Mouse (Mus musculus) spleen, adult 2 months (tissue): ENCODE measurements at regions not wholly inside any gene's neighbourhood (a gene's known extent, or its start where the extent isn't known, plus 50 kb on each side); places are given as distances from the start of the nearest gene placed in this dataset.

Experiments used
- DNase-seq, 2 experiments: peaks; one replicate each; pipeline versions ENCODE4 v3.0.0 to v3.0.0-alpha.2; 2012 to 2021; ENCODE audit warnings: low spot score in 2 of 2, low read depth in 1 of 2
- H3K27ac ChIP-seq: fragments of 200-500 bp; 2 replicates; pipeline ENCODE4 v1.5.1; 2012; ENCODE audit warnings: low read length, inconsistent platforms; ENCODE audit not compliant: insufficient read depth
- H3K27me3 ChIP-seq: fragments of 200-500 bp; 2 replicates; pipeline ENCODE4 v1.6.1; 2012; ENCODE audit warnings: mild to moderate bottlenecking, moderate library complexity, low read length, inconsistent platforms; ENCODE audit not compliant: control insufficient read depth, insufficient read depth
- H3K36me3 ChIP-seq: fragments of 200-500 bp; 2 replicates; pipeline ENCODE4 v1.6.1; 2012; ENCODE audit warnings: mild to moderate bottlenecking, low read length, inconsistent platforms; ENCODE audit not compliant: control insufficient read depth, insufficient read depth
- H3K4me1 ChIP-seq: fragments of 200-500 bp; 2 replicates; pipeline ENCODE4 v1.6.1; 2011; ENCODE audit warnings: inconsistent platforms; ENCODE audit not compliant: control insufficient read depth, insufficient read depth, insufficient read length
- H3K4me3 ChIP-seq: fragments of 200-500 bp; 2 replicates; pipeline ENCODE4 v1.5.1; 2011; ENCODE audit warnings: mild to moderate bottlenecking, inconsistent platforms; ENCODE audit not compliant: insufficient read depth, insufficient read length; ENCODE audit errors: extremely low read depth
- CTCF ChIP-seq: fragments of 200-500 bp; IDR thresholded peaks from 2 replicates; pipeline ENCODE4 v1.5.1; 2011; ENCODE audit warnings: mild to moderate bottlenecking, inconsistent platforms; ENCODE audit not compliant: insufficient read depth, insufficient read length, insufficient replicate concordance; ENCODE audit errors: extremely low read depth
- POLR2A ChIP-seq: fragments of 200-500 bp; IDR thresholded peaks from 2 replicates; pipeline ENCODE4 v1.6.1; 2011; ENCODE audit warnings: low read depth, low read length, inconsistent platforms
- WGBS: fragments of 180-500 bp; shearing (Covaris S2); methylation state at CpG from one replicate; pipeline ENCODE4 v1.1.7; 2018; 5-methylcytosine and 5-hydroxymethylcytosine counted together

- H3K27me3 ChIP-seq: peaks cover 8% of the 10 kb centered on the region; the same call in 1 of the 2 replicates
- peaks cover 4% of the 10 kb centered on the region; the same call in 1 of the 2 replicates for H3K4me1 ChIP-seq
- TF ChIP-seq POLR2A: no peak
- no peak for TF ChIP-seq CTCF
- no peaks in the 10 kb centered on the region for H3K36me3 ChIP-seq
- no peak overlapping the region for H3K4me3 ChIP-seq
- no peak overlapping the region for H3K27ac ChIP-seq
- no peak for DNase-seq
- whole genome bisulfite sequencing: 6% methylated on average over 38 of the region's 38 CpGs
These were observed 74.7 kb upstream of the Unc5a start for GRCm38 (mm10) chr13:54874291-54875200.

GRCm38 (mm10) chr13:54876556-54876955, 72.7 kb upstream of the Unc5a start:
- Histone ChIP-seq H3K27ac (no peak overlapping the region), H3K36me3 (no peaks in the 10 kb centered on the region), H3K27me3 (peaks cover 8% of the 10 kb centered on the region; the same call in 1 of the 2 replicates), H3K4me1 (peaks cover 4% of the 10 kb centered on the region; the same call in 1 of the 2 replicates), H3K4me3 (no peak overlapping the region)
- TF ChIP-seq CTCF (no peak), POLR2A (no peak)
- DNase-seq: no peak
- 36% methylated on average over 8 of the region's 8 CpGs for WGBS

- Histone ChIP-seq H3K27ac (no peak overlapping the region), H3K27me3 (peaks cover 8% of the 10 kb centered on the region; the same call in 1 of the 2 replicates), H3K36me3 (no peaks in the 10 kb centered on the region), H3K4me1 (peaks cover 4% of the 10 kb centered on the region; the same call in 1 of the 2 replicates), H3K4me3 (no peak overlapping the region)
- 82% methylated on average over 8 of the region's 8 CpGs for WGBS
- TF ChIP-seq CTCF: no peak
- TF ChIP-seq POLR2A: no peak
- no peak for DNase-seq
These were observed 71.6 kb upstream of the Unc5a start for GRCm38 (mm10) chr13:54877656-54878055.

GRCm38 (mm10) chr13:54879325-54879724, 69.9 kb upstream of the Unc5a start:
- H3K4me1 ChIP-seq: peaks cover 6% of the 10 kb centered on the region; the same call in 1 of the 2 replicates
- no peaks in the 10 kb centered on the region for H3K36me3 ChIP-seq
- TF ChIP-seq CTCF (no peak), POLR2A (no peak)
- WGBS: 88% methylated on average over 5 of the region's 5 CpGs
- DNase-seq: no peak
- H3K4me3 ChIP-seq: no peak overlapping the region
- H3K27me3 ChIP-seq: peaks cover 7% of the 10 kb centered on the region; the same call in 1 of the 2 replicates
- no peak overlapping the region for H3K27ac ChIP-seq

GRCm38 (mm10) chr13:54880204-54880603, 69.0 kb upstream of the Unc5a start:
- 62% methylated on average over 2 of the region's 2 CpGs for WGBS

GRCm38 (mm10) chr13:54882781-54883180, 66.4 kb upstream of the Unc5a start:
- no peak for TF ChIP-seq CTCF
- no peak for TF ChIP-seq POLR2A
- H3K4me3 ChIP-seq: no peak overlapping the region
- no peaks in the 10 kb centered on the region for H3K36me3 ChIP-seq
- H3K4me1 ChIP-seq: peaks cover 2% of the 10 kb centered on the region; the same call in 1 of the 2 replicates
- H3K27me3 ChIP-seq: no peaks in the 10 kb centered on the region
- no peak overlapping the region for H3K27ac ChIP-seq
- 53% methylated on average over 9 of the region's 9 CpGs for WGBS
- DNase-seq: no peak

More at GRCm38 (mm10) chr13:54880204-54880603, 69.0 kb upstream of the Unc5a start:
- no peaks in the 10 kb centered on the region for H3K27me3 ChIP-seq
- TF ChIP-seq CTCF (no peak), POLR2A (no peak)
- H3K27ac ChIP-seq: no peak overlapping the region
- DNase-seq: no peak
- peaks cover 6% of the 10 kb centered on the region; the same call in 1 of the 2 replicates for H3K4me1 ChIP-seq
- no peaks in the 10 kb centered on the region for H3K36me3 ChIP-seq
- no peak overlapping the region for H3K4me3 ChIP-seq
